Mouse (Mus musculus) lung, adult 2 months (tissue): ENCODE measurements around the gene Ttk.

ENCODE experiments used
- CTCF ChIP-seq: fragments of 200-500 bp; IDR thresholded peaks from 2 replicates; pipeline ENCODE4 v1.5.1; 2011; ENCODE audit warnings: mild to moderate bottlenecking, low read length, control low read depth; ENCODE audit not compliant: insufficient read depth
- POLR2A ChIP-seq: fragments of 200-500 bp; IDR thresholded peaks from 2 replicates; pipeline ENCODE4 v1.6.1; 2011; ENCODE audit warnings: low read depth, mild to moderate bottlenecking, control low read depth, low read length, borderline replicate concordance; ENCODE audit errors: extremely low read depth

DNA sequence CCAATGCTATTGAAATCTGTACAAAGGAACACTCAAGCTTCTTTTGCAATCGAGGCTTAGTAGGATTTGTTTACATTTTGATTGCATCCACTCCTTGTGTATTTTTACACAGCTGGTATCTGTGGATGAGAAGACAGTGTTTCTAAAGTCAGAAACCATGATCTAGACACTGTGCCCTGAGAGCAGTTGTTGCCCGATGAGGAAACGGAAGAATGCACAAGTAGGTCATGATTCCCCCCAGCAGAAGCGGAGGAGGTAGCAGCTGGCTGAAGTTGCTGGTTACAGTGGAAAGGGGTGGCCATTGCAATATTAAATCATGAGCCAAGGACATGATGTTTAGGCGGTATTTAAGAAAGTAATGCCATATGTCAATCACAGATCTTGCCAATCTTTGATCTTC, 53.7 kb downstream of the Ttk start:
- TF ChIP-seq POLR2A (no peak), CTCF (no peak)
